Mouse (Mus musculus) stomach, postnatal 0 days (tissue): ENCODE data around the gene Dip2b. TPM values are rescaled to one million over a fixed set of nuclear protein-coding genes. Genes with fewer than 3 reads are reported as not detected.

Experiments
- ATAC-seq: fragments of 200-750 bp; cut with Nextera tagmentation; 2 replicates; pipeline ENCODE4 v1.8.0; 2017; ENCODE audit not compliant: low FRiP score, low TSS enrichment
- DNase-seq: peaks from one replicate; pipeline ENCODE4 v3.0.0-alpha.2; 2016; ENCODE audit warnings: low spot score
- H3K27ac ChIP-seq: fragments of 300-500 bp; sonication (generic); replicated peaks from 2 replicates; pipeline ENCODE4 v1.5.1; 2014; ENCODE audit warnings: mild to moderate bottlenecking, control low read depth
- H3K27me3 ChIP-seq: fragments of 300-500 bp; sonication (generic); 2 replicates; pipeline ENCODE4 v1.6.1; 2014; ENCODE audit warnings: low read length; ENCODE audit not compliant: control insufficient read depth, insufficient read depth
- H3K36me3 ChIP-seq: fragments of 300-500 bp; sonication (generic); 2 replicates; pipeline ENCODE4 v1.6.1; 2014; ENCODE audit warnings: low read length, mixed read lengths; ENCODE audit not compliant: control insufficient read depth, insufficient read depth
- H3K4me1 ChIP-seq: fragments of 300-500 bp; sonication (generic); replicated peaks from 2 replicates; pipeline ENCODE4 v1.6.1; 2014; ENCODE audit warnings: antibody characterized with exemption; ENCODE audit not compliant: control insufficient read depth, insufficient read depth
- H3K4me2 ChIP-seq: fragments of 300-500 bp; sonication (generic); replicated peaks from 2 replicates; pipeline ENCODE4 v1.6.1; 2014; ENCODE audit warnings: low read depth, mild to moderate bottlenecking, control low read depth, moderate library complexity
- H3K4me3 ChIP-seq: fragments of 300-500 bp; sonication (generic); 2 replicates; pipeline ENCODE4 v1.5.1; 2014; ENCODE audit warnings: low read depth, low read length, control low read depth
- H3K9ac ChIP-seq: fragments of 300-500 bp; sonication (generic); 2 replicates; pipeline ENCODE4 v1.6.1; 2014; ENCODE audit warnings: mild to moderate bottlenecking, low read length, control low read depth, mixed read lengths
- H3K9me3 ChIP-seq: fragments of 300-500 bp; sonication (generic); 2 replicates; pipeline ENCODE4 v1.6.1; 2016; ENCODE audit warnings: low read length; ENCODE audit not compliant: control insufficient read depth
- CTCF ChIP-seq: IDR thresholded peaks from 2 replicates; pipeline ENCODE4 v1.5.1; 2016; ENCODE audit warnings: antibody characterized with exemption, low read depth, mild to moderate bottlenecking, moderate library complexity
- EP300 ChIP-seq: optimal IDR thresholded peaks from 2 replicates; pipeline ENCODE3; 2016; ENCODE audit warnings: antibody characterized with exemption
- WGBS: fragments of 180-500 bp; shearing (Covaris S2); extraction: QIAGEN DNeasy Blood & Tissue Kit; methylation state at CpG from one replicate; pipeline ENCODE4 v1.1.7; 2014; 5-methylcytosine and 5-hydroxymethylcytosine counted together
- polyA plus RNA-seq: library from polyadenylated mRNA; unstranded; fragments of >200 nt; fragmentation: Nextera tagmentation; extraction: Ambion mirVana; gene quantifications from 2 replicates; pipeline ENCODE4 v1.2.1, GENCODE M21; 2015

Gene Dip2b
- polyA plus RNA-seq, 1 experiment from 2014 or later, result 5.2 TPM

- Histone ChIP-seq H3K9me3 (no peaks in the 10 kb centered on the region), H3K27ac (peak overlapping the region; percentile 45; the same call in 1 of the 2 replicates), H3K4me3 (no peak overlapping the region), H3K4me2 (no peak overlapping the region), H3K27me3 (no peaks in the 10 kb centered on the region), H3K9ac (no peak overlapping the region), H3K36me3 (no peaks in the 10 kb centered on the region), H3K4me1 (peaks cover 12% of the 10 kb centered on the region)
- TF ChIP-seq CTCF, result no peak
- no peak for TF ChIP-seq EP300
- ATAC-seq (no peak), DNase-seq (no peak)
- WGBS, result 30% methylated on average over 7 of the region's 8 CpGs
These were observed 36.3 kb downstream of the Dip2b start for GRCm38 (mm10) chr15:100074754-100075153.

- Histone ChIP-seq H3K27me3 (no peaks in the 10 kb centered on the region), H3K4me1 (peaks cover 12% of the 10 kb centered on the region), H3K27ac (no peak overlapping the region; the same call in 1 of the 2 replicates), H3K4me2 (no peak overlapping the region), H3K36me3 (no peaks in the 10 kb centered on the region), H3K9me3 (no peaks in the 10 kb centered on the region), H3K9ac (no peak overlapping the region), H3K4me3 (no peak overlapping the region)
- DNase-seq, result no peak
- ATAC-seq, result peak; percentile 28; the same call in 1 of the 2 replicates
- WGBS, result 69% methylated on average over 4 of the region's 4 CpGs
- TF ChIP-seq CTCF, result no peak
- TF ChIP-seq EP300, result no peak
These were observed 37.9 kb downstream of the Dip2b start for GRCm38 (mm10) chr15:100076362-100076761.

GRCm38 (mm10) chr15:100080833-100081477, 42.5 kb downstream of the Dip2b start:
- no peak overlapping the region for H3K4me2 ChIP-seq
- no peaks in the 10 kb centered on the region for H3K27me3 ChIP-seq
- no peak overlapping the region for H3K9ac ChIP-seq
- ATAC-seq, result no peak
- H3K4me1 ChIP-seq, result peaks cover 7% of the 10 kb centered on the region; the same call in 1 of the 2 replicates
- no peak overlapping the region for H3K4me3 ChIP-seq
- TF ChIP-seq CTCF (no peak), EP300 (no peak)
- no peak overlapping the region for H3K27ac ChIP-seq
- H3K9me3 ChIP-seq, result no peaks in the 10 kb centered on the region
- no peak for DNase-seq
- no peaks in the 10 kb centered on the region for H3K36me3 ChIP-seq
- WGBS, result 55% methylated on average over 1 of the region's 1 CpGs

GRCm38 (mm10) chr15:100081478-100081998, 43.1 kb downstream of the Dip2b start:
- no peaks in the 10 kb centered on the region for H3K9me3 ChIP-seq
- peak overlapping the region; percentile 24; the same call in 1 of the 2 replicates for H3K27ac ChIP-seq

GRCm38 (mm10) chr15:100082052-100082451, 43.6 kb downstream of the Dip2b start:
- TF ChIP-seq CTCF, result no peak
- no peak for TF ChIP-seq EP300
- Histone ChIP-seq H3K4me2 (no peak overlapping the region), H3K9ac (no peak overlapping the region), H3K9me3 (no peaks in the 10 kb centered on the region), H3K27me3 (no peaks in the 10 kb centered on the region), H3K4me1 (peaks cover 4% of the 10 kb centered on the region; the same call in 1 of the 2 replicates), H3K27ac (peak overlapping the region; percentile 24; the same call in 1 of the 2 replicates), H3K36me3 (no peaks in the 10 kb centered on the region), H3K4me3 (no peak overlapping the region)
- WGBS, result 34% methylated on average over 8 of the region's 8 CpGs
- no peak; the same call in 1 of the 2 replicates for ATAC-seq
- DNase-seq, result no peak

More at GRCm38 (mm10) chr15:100081478-100081998, 43.1 kb downstream of the Dip2b start:
- Histone ChIP-seq H3K27me3 (no peaks in the 10 kb centered on the region), H3K9ac (no peak overlapping the region), H3K36me3 (no peaks in the 10 kb centered on the region), H3K4me3 (no peak overlapping the region), H3K4me2 (no peak overlapping the region), H3K4me1 (peaks cover 7% of the 10 kb centered on the region; the same call in 1 of the 2 replicates)
- WGBS, result 79% methylated on average over 6 of the region's 6 CpGs
- DNase-seq (no peak), ATAC-seq (no peak)
- no peak for TF ChIP-seq CTCF
- TF ChIP-seq EP300, result no peak

- H3K4me1 ChIP-seq, result peaks cover 4% of the 10 kb centered on the region; the same call in 1 of the 2 replicates
- H3K9ac ChIP-seq, result no peak overlapping the region
- ATAC-seq (no peak; the same call in 1 of the 2 replicates), DNase-seq (no peak)
- 65% methylated on average over 5 of the region's 5 CpGs for WGBS
- H3K9me3 ChIP-seq, result no peaks in the 10 kb centered on the region
- H3K4me2 ChIP-seq, result no peak overlapping the region
- H3K27ac ChIP-seq, result peak overlapping the region; percentile 65
- TF ChIP-seq CTCF (no peak), EP300 (no peak)
- H3K27me3 ChIP-seq, result no peaks in the 10 kb centered on the region
- H3K36me3 ChIP-seq, result no peaks in the 10 kb centered on the region
- no peak overlapping the region for H3K4me3 ChIP-seq
These were observed 44.3 kb downstream of the Dip2b start for GRCm38 (mm10) chr15:100082733-100083132.
